Mouse (Mus musculus): ENCODE measurements around the gene Ptprj.

Ptprj gene

GRCm38 (mm10) chr2:90580236-90581005 is at the start of gene Ptprj:
Ptprj (minus strand) TSS chr2:90580647.
- peak; percentile 41 for DNase-seq (ENCODE audit: low read depth, low spot score)

- no peak for DNase-seq (ENCODE audit: low read depth, low spot score)
Measured at GRCm38 (mm10) chr2:90629552-90629951, 49.1 kb upstream of the Ptprj start.

GRCm38 (mm10) chr2:90628261-90628660 is 47.8 kb upstream of the Ptprj start:
- DNase-seq (ENCODE audit: low read depth, low spot score), result no peak

GRCm38 (mm10) chr2:90624920-90625319 is 44.5 kb upstream of the Ptprj start:
- DNase-seq (ENCODE audit: low read depth, low spot score), result peak; percentile 39

GRCm38 (mm10) chr2:90624339-90624738 is 43.9 kb upstream of the Ptprj start:
- no peak for DNase-seq (ENCODE audit: low read depth, low spot score)

GRCm38 (mm10) chr2:90620815-90621214 is 40.4 kb upstream of the Ptprj start:
- DNase-seq (ENCODE audit: low read depth, low spot score), result no peak

GRCm38 (mm10) chr2:90619648-90620047 is 39.2 kb upstream of the Ptprj start:
- no peak for DNase-seq (ENCODE audit: low read depth, low spot score)

GRCm38 (mm10) chr2:90614651-90615171 is 34.3 kb upstream of the Ptprj start:
- no peak for DNase-seq (ENCODE audit: low read depth, low spot score)

GRCm38 (mm10) chr2:90613591-90613990 is 33.1 kb upstream of the Ptprj start:
- no peak for DNase-seq (ENCODE audit: low read depth, low spot score)

GRCm38 (mm10) chr2:90613006-90613405 is 32.6 kb upstream of the Ptprj start:
- DNase-seq (ENCODE audit: low read depth, low spot score), result no peak

GRCm38 (mm10) chr2:90611959-90612571 is 31.6 kb upstream of the Ptprj start:
- DNase-seq (ENCODE audit: low read depth, low spot score), result no peak

GRCm38 (mm10) chr2:90601056-90601455 is 20.6 kb upstream of the Ptprj start:
- no peak for DNase-seq (ENCODE audit: low read depth, low spot score)

GRCm38 (mm10) chr2:90588141-90588540 is 7.7 kb upstream of the Ptprj start:
- no peak for DNase-seq (ENCODE audit: low read depth, low spot score)

GRCm38 (mm10) chr2:90584506-90584905 is 4.1 kb upstream of the Ptprj start:
- DNase-seq (ENCODE audit: low read depth, low spot score), result no peak

GRCm38 (mm10) chr2:90583628-90584131 is 3.2 kb upstream of the Ptprj start:
- DNase-seq (ENCODE audit: low read depth, low spot score), result no peak

- no peak for DNase-seq (ENCODE audit: low read depth, low spot score)
Measured at GRCm38 (mm10) chr2:90582814-90583213, 2.4 kb upstream of the Ptprj start.

GRCm38 (mm10) chr2:90582311-90582710 is 1.9 kb upstream of the Ptprj start:
- no peak for DNase-seq (ENCODE audit: low read depth, low spot score)

- no peak for DNase-seq (ENCODE audit: low read depth, low spot score)
Measured at GRCm38 (mm10) chr2:90581796-90582125, 1.3 kb upstream of the Ptprj start.

GRCm38 (mm10) chr2:90581006-90581795 is 754 bp upstream of the Ptprj start:
- DNase-seq (ENCODE audit: low read depth, low spot score), result no peak

GRCm38 (mm10) chr2:90579728-90580235 is 665 bp downstream of the Ptprj start:
- peak; percentile 37 for DNase-seq (ENCODE audit: low read depth, low spot score)

GRCm38 (mm10) chr2:90579038-90579727 is 1.3 kb downstream of the Ptprj start:
- no peak for DNase-seq (ENCODE audit: low read depth, low spot score)

Measured in retina, postnatal 7 days (tissue).